Mouse (Mus musculus): ENCODE measurements around the gene Adamts4.

GRCm38 (mm10) chr1:171272086-171272485 lies 21.9 kb downstream of the Adamts4 start:
- TF ChIP-seq CTCF (IDR thresholded peaks at IDR 0.05; ENCODE audit: control insufficient read depth, insufficient read depth, insufficient read length) (no peak), MAX (IDR thresholded peaks at IDR 0.05) (no peak), MYOG (IDR thresholded peaks at IDR 0.05; ENCODE audit: control insufficient read depth, extremely low read depth, insufficient read length) (no peak), USF1 (IDR thresholded peaks at IDR 0.05; ENCODE audit: low read depth) (no peak), CEBPB (IDR thresholded peaks at IDR 0.05; ENCODE audit: low read depth) (no peak), MYOD1 (IDR thresholded peaks at IDR 0.05; ENCODE audit: control insufficient read depth, insufficient read length, low read depth) (no peak), FOSL1 (IDR thresholded peaks at IDR 0.05; ENCODE audit: insufficient read depth, low read length, poor library complexity, severe bottlenecking) (no peak)

Measured in C2C12 (cell line).